Mouse (Mus musculus) spleen, adult 18-20 months (tissue): ENCODE results near the gene Pdap1.
"Not testable (repeated sequence)": the region's sequence is repeated elsewhere in the genome, so short reads cannot be mapped to it uniquely, and the experiment has no call there.

Experiments
- DNase-seq, 2 experiments: peaks; one replicate each; pipeline ENCODE4 v3.0.0; 2022; ENCODE audit warnings: mixed read lengths in 2 of 2

The Pdap1 gene

GRCm38 (mm10) chr5:145118461-145118860, 21.6 kb downstream of the Pdap1 start:
- no peak for DNase-seq

GRCm38 (mm10) chr5:145118005-145118404, 22.0 kb downstream of the Pdap1 start:
- DNase-seq, result no peak

- DNase-seq, result peak in 1 of 2 experiments; percentile 65
Observed at GRCm38 (mm10) chr5:145116916-145117315, 23.1 kb downstream of the Pdap1 start.

- DNase-seq, result peak; percentile 30 to 46
Observed at GRCm38 (mm10) chr5:145116316-145116715, 23.7 kb downstream of the Pdap1 start.

GRCm38 (mm10) chr5:145115736-145116135, 24.3 kb downstream of the Pdap1 start:
- DNase-seq, result no peak

- DNase-seq, result peak; percentile 70 to 75
Observed at GRCm38 (mm10) chr5:145114606-145115473, 25.2 kb downstream of the Pdap1 start.

- peak; percentile 74 to 80 for DNase-seq
Observed at GRCm38 (mm10) chr5:145114071-145114605, 25.9 kb downstream of the Pdap1 start, which contains the start of gene Arpc1b. Arpc1b (plus strand) TSS chr5:145114215.

GRCm38 (mm10) chr5:145113416-145113815, 26.6 kb downstream of the Pdap1 start:
- DNase-seq, result no peak

GRCm38 (mm10) chr5:145112566-145112965, 27.5 kb downstream of the Pdap1 start:
- no peak for DNase-seq

- DNase-seq, result no peak
Observed at GRCm38 (mm10) chr5:145110401-145110800, 29.6 kb downstream of the Pdap1 start.

GRCm38 (mm10) chr5:145105694-145106275, 34.3 kb downstream of the Pdap1 start:
- DNase-seq, result no peak

- no peak for DNase-seq
Observed at GRCm38 (mm10) chr5:145104328-145104727, 35.7 kb downstream of the Pdap1 start.

GRCm38 (mm10) chr5:145102706-145103105, 37.3 kb downstream of the Pdap1 start:
- DNase-seq, result no peak

GRCm38 (mm10) chr5:145101451-145101850, 38.6 kb downstream of the Pdap1 start:
- not testable (repeated sequence) for DNase-seq

- no peak for DNase-seq
Observed at GRCm38 (mm10) chr5:145100960-145101359, 39.1 kb downstream of the Pdap1 start.

GRCm38 (mm10) chr5:145098340-145098821, 41.7 kb downstream of the Pdap1 start:
- DNase-seq, result no peak

GRCm38 (mm10) chr5:145096195-145096594, 43.8 kb downstream of the Pdap1 start:
- no peak for DNase-seq

- DNase-seq, result no peak
Observed at GRCm38 (mm10) chr5:145089878-145090277, 50.2 kb downstream of the Pdap1 start.

- no peak for DNase-seq
Observed at GRCm38 (mm10) chr5:145088186-145088585, 51.9 kb downstream of the Pdap1 start.

GRCm38 (mm10) chr5:145084822-145085221, 55.2 kb downstream of the Pdap1 start:
- no peak for DNase-seq

GRCm38 (mm10) chr5:145083632-145084451, 56.2 kb downstream of the Pdap1 start, which contains the start of the genes Arpc1a and Kpna7:
Arpc1a (plus strand) TSS chr5:145083830.
Kpna7 (minus strand) TSS chr5:145084030.
- DNase-seq, result peak; percentile 89 to 92

- not testable (repeated sequence) for DNase-seq
Observed at GRCm38 (mm10) chr5:145083201-145083600, 56.8 kb downstream of the Pdap1 start.
